9 mouse cellular contexts compared by ENCODE assay signal in the genomic region with DNA sequence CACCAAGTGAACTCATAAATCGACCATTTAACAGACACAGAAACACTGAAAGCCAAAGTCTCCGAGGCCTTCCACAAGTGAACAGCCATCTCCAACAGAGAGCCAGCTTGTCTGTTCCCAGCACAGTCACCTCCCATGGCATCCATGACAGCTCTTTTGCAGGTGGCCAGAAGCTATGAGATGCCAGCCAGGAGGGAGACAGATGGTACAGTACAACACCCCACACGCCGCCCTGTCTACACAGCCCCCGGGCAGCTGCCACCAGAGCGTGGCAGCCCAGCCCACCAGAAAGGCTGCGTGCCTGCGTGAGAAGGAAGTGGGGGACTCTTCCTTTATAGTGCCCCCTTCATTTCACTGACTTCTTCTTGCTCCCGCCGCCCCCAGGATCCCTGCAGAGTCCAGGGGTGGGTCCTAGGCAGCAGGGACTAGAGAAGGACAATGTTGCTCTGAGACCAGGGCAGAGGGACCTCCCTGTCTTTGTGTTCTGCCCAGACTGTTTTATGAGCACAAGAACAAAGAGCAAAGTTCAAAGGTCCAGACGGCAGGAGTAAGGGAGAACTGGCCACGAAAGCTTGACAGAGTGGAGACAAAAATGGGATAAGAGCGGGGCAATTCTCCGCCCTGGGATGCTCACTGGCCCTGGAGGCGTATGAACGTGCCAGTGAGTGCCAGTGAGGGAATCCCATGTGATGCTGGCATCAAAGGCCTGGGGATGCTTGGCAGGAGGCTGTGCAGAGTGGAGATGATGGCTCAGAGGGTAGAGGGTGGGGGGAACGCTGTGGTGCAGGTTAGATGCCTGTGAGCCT.
DNase-seq lines count a peak whose midpoint lies in the region; ATAC-seq lines count a peak whose summit lies in the region.
"Had no signal": no experiment of that assay in that cellular context is flagged by ENCODE, and none has a peak within 500 bp of the region (broad histone marks: within the 10 kb centered on the region; RNA-seq: fewer than 3 reads in every experiment).

No protein-coding gene starts in this region.

- peak; percentile 82 to 89 for DNase-seq in cerebellum, postnatal 10 days
- DNase-seq in kidney, postnatal 14 days, result peak; percentile 17
- no peak for DNase-seq in spleen, postnatal 14 days (ENCODE audit: low spot score in 2 of 2)
- no peak for DNase-seq in adrenal gland, postnatal 36 days
- no peak for DNase-seq in ovary, adult 18-20 months (ENCODE audit: low spot score)
- DNase-seq in urinary bladder, postnatal 4 days (ENCODE audit: low spot score in 2 of 2), result no peak

- H3K9ac ChIP-seq in forebrain, embryonic 15.5 days (replicated peaks), result no peak overlapping the region
- H3K9ac ChIP-seq in neural tube, embryonic 12.5 days, result no peak overlapping the region; the same call in 1 of the 2 replicates
- H3K9ac ChIP-seq: limb, embryonic 15.5 days had no signal

- peaks cover 30% of the 10 kb centered on the region for H3K4me1 ChIP-seq in forebrain, embryonic 15.5 days
- peaks cover 31% of the 10 kb centered on the region for H3K4me1 ChIP-seq in neural tube, embryonic 12.5 days
- H3K4me1 ChIP-seq: limb, embryonic 15.5 days had no signal

- H3K36me3 ChIP-seq in forebrain, embryonic 15.5 days, result no peaks in the 10 kb centered on the region
- H3K36me3 ChIP-seq in neural tube, embryonic 12.5 days, result peaks cover 28% of the 10 kb centered on the region; the same call in 1 of the 2 replicates

- H3K4me3 ChIP-seq in forebrain, embryonic 15.5 days, result no peak overlapping the region
- no peak overlapping the region for H3K4me3 ChIP-seq in neural tube, embryonic 12.5 days
- H3K4me3 ChIP-seq: limb, embryonic 15.5 days had no signal

- 52% methylated on average over 17 of the region's 17 CpGs for WGBS in forebrain, embryonic 15.5 days
- WGBS in neural tube, embryonic 12.5 days, result 24% methylated on average over 17 of the region's 17 CpGs

- H3K4me2 ChIP-seq in forebrain, embryonic 15.5 days (replicated peaks), result no peak overlapping the region
- H3K4me2 ChIP-seq in neural tube, embryonic 12.5 days (replicated peaks), result peak overlapping the region; percentile 27
- H3K4me2 ChIP-seq: limb, embryonic 15.5 days had no signal

- H3K27me3 ChIP-seq in forebrain, embryonic 15.5 days, result no peaks in the 10 kb centered on the region
- H3K27me3 ChIP-seq in neural tube, embryonic 12.5 days (replicated peaks), result no peaks in the 10 kb centered on the region
- H3K27me3 ChIP-seq: limb, embryonic 15.5 days had no signal

- H3K9me3 ChIP-seq in forebrain, embryonic 15.5 days, result no peaks in the 10 kb centered on the region
- no peaks in the 10 kb centered on the region for H3K9me3 ChIP-seq in neural tube, embryonic 12.5 days
- H3K9me3 ChIP-seq: limb, embryonic 15.5 days had no signal

- peak overlapping the region; percentile 77 for H3K27ac ChIP-seq in forebrain, embryonic 15.5 days (replicated peaks)
- H3K27ac ChIP-seq in neural tube, embryonic 12.5 days, result no peak overlapping the region; the same call in 1 of the 2 replicates
- H3K27ac ChIP-seq: limb, embryonic 15.5 days had no signal

- peak; percentile 87 for ATAC-seq in forebrain, embryonic 15.5 days (replicated peaks)
- ATAC-seq in neural tube, embryonic 12.5 days (ENCODE audit: low FRiP score, low read depth), result peak; percentile 64

Comparison
In these comparisons a context has a peak if more than half of its experiments do, and no peak if none do; other contexts are left out.
1. DNase-seq: peak in cerebellum, postnatal 10 days (2 of 2) and kidney, postnatal 14 days (single experiment); none in spleen, postnatal 14 days (0 of 2), adrenal gland, postnatal 36 days (0 of 2), ovary, adult 18-20 months (single experiment) and urinary bladder, postnatal 4 days (0 of 2).